Mouse (Mus musculus): Measurements from ENCODE around the gene Ccdc81.
A peak's percentile ranks its signal among the peaks of the same experiment; 100 is the strongest.

Gene Ccdc81

DNA sequence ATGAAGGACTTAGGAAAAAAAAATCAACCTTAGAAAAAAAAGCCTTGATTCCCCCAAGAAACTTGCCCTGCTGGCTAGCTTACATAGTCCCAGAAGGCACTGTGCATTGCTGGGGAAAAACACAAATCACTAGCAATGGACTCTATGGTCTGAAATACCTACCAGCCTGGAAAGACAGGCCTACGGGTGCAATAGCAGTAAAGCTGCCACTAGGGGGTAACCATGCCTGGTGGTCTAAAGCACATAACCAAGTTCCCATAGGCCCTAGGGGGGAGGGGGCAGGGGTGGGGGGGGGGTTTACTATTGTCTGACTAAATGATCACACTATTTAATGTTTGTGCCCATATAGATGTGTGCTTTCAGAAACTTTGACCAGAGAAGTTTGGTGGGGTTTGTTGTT is 38.7 kb downstream of the Ccdc81 start:
- DNase-seq (ENCODE audit: low read depth), result no peak

DNA sequence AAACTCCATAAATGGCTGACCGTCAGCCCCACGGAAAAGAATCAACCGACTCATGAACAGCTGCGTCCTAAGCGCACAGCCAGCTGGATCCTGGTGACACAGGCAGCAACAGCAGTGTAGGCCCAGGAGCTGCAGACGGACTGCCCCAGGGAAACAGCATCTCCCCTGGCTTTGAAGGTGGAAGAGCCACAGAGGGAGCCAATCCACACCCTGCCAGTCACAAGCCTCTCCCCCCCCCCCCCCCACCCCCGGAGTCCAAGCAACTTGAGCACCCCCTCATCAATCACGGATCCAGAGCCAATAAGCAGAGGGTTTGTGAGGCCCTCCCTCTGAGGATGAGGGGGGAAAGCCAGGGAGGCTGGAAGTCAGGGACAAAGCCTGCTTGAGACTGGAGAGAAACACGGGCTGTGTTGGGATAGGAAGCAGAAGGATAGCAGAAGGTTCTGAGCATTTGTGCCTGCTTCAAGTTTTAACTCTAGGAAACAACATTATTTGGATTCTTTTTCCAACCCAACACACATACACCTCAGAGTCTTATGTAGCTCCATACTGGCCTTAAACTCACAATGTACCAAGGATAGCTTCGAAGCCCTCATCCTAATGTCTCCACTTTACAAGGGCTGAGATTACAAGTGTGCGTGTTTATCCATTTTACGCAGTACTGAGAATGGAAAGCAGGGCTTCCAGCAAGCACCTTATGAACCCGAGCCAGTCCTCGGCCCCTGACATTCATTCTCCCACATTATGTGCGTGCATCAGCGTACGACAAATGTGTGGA is 46.8 kb downstream of the Ccdc81 start:
- no peak for DNase-seq (ENCODE audit: low read depth)

DNA sequence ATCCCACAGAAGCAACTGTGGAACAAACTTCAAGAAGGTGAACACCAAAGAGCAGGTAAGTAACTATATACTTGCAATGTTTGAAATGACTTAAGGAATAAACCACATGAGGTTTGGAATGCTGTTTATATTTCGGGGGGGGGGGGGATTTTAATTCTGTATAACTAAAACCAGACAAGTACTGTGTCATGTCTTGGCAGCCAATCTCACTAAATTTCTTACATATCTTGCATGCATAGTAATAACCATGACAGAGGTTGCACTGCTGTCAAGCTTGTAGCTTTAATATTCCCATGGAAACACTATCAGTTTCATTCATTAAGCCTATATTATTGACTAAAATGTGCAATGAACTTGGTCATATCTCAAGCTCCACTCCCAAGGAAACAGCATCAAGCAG is 48.2 kb downstream of the Ccdc81 start:
- peak; percentile 70 for DNase-seq (ENCODE audit: low read depth)

DNA sequence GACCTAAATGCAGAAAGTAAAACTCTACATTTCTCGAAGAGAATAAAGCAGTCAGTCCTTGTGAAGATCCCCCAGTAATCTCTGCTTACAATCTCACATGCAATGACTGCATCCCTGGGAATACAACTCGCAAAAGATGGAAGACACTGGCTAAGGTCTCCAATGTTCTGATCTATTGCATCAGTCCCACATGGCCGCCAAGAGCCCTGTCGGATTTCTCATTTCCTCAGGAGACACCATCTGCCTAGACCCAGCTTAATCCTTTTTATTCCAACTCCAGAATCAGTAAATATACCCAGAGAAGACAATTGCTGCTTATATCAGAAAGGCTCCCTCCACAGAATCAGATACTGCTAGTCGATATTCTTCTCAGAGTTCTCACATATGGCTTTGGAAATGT is 50.3 kb downstream of the Ccdc81 start:
- DNase-seq (ENCODE audit: low read depth), result no peak

DNA sequence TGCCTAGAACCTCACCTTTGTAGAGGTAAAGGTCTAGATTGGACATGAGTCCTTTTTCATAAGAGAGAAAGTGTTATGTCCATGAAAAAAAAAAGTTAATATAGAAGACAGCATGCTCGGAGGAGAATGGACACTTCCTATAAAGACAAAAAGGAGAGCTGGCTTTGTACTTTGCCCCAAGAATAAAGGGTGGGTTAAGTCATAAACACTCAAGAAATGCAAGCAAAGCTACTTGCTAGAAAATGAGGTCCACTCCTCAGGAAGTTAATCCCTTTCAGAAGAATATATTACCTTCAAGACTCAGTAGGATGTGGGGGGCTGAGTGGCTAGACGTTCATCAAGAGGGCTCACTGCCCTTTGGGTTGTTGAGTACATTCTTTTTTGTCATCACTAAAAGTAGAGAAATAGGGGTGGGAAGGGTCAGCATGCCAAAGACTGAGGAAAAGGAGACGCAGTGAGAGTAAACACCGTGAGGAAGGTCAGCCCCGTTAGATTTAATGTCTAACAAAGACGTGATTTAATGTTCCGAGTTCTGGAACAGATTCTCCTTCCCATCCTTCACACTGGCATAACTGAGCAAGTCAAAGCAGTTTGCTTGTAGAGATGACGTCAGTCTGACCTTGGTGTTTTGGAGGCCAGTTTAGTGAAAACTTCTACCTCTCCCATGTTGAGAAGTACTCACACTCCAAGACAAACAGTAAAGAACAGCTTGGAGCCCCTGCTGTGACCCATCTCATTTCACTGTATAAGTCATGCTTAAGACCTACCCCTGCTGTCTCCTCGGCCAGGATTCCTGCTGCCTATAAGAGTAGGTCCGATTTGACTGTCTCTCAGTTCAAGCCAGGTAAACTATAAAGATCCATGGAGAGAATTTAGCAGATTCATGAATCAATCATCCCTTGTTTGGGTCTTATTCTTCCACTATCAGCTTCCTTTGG is 51.0 kb downstream of the Ccdc81 start:
- no peak for DNase-seq (ENCODE audit: low read depth)

DNA sequence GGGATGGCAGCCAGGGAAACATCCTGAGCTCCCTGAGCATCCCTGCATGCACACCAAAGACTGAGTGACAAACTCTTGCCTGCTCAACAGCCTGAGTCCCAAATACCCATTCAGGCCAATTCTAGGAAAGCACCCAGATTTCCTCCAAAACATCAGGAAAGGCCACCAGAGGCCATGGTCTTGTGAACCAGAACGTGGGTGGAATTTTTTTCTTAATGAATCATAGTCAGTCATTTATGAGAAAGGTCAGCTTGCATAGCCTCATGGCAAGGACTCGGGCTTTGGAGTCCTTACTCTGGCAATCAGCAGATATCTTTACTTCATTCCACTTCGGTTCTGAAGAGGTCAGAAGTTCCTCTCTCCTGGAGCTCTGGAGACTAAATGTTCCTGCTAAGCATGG is 52.9 kb downstream of the Ccdc81 start:
- DNase-seq (ENCODE audit: low read depth), result peak; percentile 45

DNA sequence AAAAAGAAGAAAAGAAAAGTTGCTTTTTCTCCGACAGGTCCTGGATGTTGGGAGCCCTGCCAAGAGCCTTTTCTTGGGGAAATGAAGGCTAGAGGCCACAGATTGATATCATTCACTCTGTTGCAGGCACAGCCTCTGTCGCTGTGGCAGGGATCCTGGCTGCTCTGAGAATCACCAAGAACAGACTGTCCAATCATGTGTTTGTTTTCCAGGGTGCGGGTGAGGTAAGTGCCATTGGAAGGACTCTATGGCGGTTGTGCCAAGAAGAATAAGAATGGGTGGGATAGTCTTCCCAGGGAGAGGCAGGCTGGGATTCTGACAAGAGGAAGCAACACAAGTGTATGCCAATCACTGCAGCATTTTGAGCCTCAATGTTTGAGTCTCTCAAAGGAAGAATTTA is 57.8 kb downstream of the Ccdc81 start:
- no peak for DNase-seq (ENCODE audit: low read depth)

DNA sequence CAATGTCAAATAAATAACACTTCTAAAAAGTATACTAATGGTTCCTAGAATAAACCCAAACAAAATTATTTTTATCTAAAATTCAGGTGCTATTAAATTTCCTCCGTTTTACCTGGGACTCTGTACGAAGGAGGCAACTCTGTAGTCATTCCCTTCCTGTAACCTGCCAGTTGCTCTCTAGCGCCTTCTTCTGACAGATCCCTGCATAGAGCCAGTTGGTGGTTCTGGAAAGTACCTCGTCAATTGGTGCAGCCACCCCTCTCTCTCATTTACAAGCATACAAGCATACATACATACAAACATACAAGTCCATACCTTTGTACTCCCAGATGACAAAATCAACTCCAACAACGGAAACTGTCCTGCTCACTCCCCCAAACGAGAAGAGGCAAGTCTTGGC is 59.9 kb downstream of the Ccdc81 start:
- peak; percentile 33 for DNase-seq (ENCODE audit: low read depth)

DNA sequence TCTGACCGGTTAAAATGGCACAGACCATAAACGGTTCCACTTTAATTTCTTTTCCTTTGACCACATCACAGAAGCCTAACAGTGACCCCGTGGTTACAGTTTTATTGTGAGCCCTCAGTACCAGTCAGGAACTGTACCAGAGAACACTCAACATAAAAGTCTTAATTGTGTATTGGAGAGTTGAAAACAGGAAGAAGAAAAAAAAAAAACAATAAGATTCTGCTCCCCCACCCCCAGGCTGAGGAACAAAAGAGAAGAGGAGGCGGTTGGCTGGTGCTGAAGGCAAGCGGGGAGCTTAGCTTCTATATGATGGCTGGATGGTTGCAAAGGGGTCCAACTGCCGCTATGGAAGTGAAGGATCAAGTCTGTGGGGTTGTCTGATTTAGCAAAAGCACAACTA is 60.3 kb downstream of the Ccdc81 start:
- no peak for DNase-seq (ENCODE audit: low read depth)

DNA sequence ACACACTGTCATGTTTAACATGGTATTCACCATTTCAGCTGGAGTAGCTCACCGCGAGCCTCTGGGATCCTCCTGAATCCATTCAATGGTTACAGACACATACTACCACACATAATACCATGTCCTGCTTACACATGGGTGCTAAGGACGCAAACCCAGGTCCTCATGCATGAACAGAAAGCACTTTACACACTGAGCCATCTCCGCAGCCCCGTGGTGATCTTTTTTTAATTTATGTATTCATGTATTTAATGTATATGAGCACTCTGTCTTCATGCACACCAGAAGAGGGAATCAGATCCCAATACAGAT is 61.1 kb downstream of the Ccdc81 start:
- no peak for DNase-seq (ENCODE audit: low read depth)

DNA sequence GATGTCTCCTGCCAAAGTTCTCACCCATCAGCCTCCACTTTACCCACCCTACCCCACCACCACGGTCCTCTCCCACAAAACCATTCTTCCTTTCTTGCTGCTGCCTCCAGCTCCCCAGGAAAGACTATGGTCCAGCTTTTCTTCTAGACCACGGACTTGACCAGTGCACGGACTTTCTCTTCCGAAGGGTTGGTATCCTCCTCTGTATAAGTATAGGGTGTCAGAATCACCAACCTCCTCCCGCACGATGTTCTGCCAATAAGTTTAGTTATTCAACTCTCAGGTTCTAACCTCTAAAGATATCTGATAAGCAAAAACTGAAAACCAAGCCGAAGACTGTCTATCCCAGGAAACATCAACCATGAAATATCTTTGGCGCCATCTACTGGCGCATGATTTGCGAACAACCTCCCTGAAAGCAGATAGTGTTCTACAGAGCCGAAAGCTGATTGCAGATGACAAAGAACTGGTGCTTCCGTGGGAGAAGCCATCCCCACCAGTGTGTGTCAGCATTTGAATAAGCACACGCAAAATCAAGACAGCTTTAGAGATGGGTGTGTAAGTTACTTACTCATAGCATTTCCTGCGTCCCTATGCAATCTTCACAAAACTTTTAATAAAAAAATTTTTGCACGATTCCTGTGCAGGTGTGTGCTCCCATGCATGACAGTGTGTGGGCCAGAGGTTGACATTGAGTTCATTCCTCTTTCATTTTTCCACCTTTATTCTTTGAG is 61.6 kb downstream of the Ccdc81 start:
- peak; percentile 98 for DNase-seq (ENCODE audit: low read depth)

DNA sequence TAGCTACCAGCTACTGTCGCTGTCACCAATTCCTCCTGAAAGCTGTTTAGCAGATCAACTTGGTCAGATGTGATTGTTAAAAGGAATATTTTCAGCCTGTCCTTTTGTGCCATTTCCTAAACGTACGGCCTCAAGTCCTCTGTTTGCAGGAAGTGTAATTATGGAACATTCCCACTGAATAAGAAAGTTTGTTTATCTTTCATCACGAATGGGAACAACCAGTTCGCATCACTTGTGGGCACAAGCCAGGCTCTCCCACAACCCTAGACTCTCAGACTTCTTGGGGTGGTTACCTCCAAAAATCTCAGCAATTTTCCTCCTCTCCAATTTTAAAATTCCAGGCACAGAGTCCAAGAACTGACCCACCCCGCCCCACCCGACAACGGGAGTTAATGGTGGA is 63.7 kb downstream of the Ccdc81 start:
- DNase-seq (ENCODE audit: low read depth), result no peak

DNA sequence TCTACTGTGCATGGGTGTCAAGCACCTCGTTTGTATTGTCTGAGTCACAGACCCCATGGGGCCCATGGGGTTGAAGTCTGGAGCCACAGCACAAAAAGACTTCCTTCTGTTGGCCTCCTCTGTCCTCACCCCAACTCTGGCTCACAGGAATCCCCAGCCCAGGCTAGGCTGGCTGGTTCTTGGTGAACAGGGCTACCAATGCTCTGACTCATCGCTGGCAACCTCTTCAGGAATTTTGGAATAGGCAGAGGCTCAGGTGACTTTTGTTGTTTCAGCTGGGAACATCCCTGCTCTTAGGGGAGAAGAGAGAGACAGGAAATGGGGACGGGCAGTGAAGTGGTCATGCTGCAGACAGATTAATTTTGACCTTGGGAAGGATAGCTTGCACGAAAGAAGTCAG is 65.6 kb downstream of the Ccdc81 start:
- peak; percentile 90 for DNase-seq (ENCODE audit: low read depth)

DNA sequence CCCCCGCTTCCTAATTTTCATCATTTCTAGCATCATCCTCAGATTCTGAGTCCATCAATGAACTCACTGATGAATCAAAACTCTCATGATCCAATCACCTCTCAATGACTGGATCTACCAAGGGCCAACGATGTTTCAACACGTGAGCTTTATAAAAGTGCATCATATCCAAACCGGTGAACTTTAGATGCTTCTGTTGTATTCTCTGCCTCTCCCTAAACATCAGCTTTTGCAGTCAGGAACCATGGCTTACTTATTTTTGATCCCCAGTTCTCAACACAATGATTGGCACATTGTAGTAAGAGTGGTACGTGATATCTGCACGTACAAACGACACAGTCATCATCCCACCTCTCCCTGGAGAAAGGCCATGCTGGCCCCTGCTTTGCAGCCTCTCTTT is 66.8 kb downstream of the Ccdc81 start:
- no peak for DNase-seq (ENCODE audit: low read depth)

DNA sequence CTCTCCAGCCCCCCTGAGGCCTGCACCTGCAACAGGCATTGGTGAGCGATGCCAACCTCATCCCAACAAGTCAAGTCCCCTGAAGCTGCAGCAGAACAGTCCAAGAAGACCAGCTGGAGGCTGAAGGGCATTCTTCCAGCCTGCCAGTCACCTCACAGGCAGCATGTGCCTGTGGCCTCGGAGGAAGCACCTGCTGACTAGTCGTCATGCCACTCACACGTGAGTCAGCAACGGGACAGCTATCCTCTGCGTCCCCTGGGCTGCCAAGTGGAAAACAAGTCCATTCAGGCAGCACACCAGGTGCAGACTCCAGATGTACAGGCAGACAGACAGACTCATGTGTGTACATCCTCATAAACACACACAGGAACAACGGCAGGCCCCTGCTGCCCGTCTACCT is 67.9 kb downstream of the Ccdc81 start:
- DNase-seq (ENCODE audit: low read depth), result peak; percentile 43

DNA sequence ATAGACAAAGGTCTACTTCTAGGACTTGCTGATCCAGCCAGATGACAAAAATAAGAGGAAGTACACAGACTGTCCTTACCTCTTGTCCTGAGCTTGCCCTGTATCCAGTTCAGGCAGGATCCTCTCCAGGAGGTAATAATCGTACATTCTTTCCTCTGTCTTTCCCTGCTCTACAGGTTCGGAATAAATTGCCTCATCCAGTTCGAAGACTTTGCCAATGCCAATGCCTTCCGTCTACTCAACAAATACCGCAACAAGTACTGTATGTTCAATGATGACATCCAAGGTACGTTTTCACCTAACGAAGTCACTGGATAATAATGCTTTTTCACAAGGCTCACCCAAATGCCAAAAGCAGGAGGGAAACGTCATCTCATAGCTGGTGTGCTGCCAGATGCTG is 69.9 kb downstream of the Ccdc81 start:
- DNase-seq (ENCODE audit: low read depth), result no peak

DNA sequence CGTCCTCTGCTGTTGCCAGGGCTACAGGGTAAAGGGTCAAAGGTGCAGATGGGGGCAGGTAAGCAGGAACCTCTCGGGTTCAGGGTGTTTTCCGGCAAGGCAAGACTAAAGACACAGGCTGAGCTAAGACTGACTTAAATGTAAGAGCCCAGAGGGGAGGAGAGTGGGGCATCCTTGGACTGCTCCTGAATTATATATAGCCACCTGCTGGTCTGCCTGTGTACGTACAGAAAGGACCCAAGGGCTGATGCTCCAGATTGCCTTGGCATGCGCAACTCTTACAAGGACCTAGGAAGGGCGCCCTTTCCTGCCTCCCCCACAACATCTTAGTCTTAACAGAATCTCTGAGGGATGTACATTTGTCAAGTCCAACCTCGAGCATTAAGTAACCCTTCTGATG is 74.2 kb downstream of the Ccdc81 start:
- peak; percentile 41 for DNase-seq (ENCODE audit: low read depth)

DNA sequence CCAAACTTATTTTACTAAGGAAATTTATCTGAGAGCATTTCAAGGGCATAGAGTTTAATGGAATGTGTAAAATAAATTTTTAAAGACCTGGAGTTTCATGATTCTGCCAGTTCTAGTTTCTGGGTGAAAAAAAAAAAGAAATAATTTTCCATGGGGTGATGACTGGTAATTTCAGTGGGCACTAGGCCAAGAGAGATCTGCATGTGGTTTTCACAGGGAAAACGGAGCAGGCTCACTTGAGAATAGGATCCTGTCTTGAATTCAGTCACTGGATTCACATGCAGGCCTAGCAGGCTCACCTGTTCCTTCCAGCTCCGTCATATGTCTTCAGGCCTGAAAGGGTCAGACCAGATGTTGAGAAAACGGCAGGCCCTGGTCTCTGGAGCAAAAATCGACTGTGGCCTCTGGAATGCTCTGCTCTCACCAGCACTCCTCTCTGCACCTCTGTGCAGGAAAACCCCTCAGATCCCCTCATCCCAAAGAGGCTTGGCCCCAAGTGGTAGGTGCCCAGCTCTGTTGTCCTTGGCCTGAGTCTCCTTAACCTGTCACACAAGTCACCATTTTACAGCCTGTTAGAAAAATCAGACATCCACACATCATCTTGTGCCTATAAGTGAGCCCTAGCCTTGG is 74.9 kb downstream of the Ccdc81 start:
- peak; percentile 64 for DNase-seq (ENCODE audit: low read depth)

Measured in NIH3T3 (cell line).